ENCODE assay signal across 8 mouse cellular contexts in the genomic region with DNA sequence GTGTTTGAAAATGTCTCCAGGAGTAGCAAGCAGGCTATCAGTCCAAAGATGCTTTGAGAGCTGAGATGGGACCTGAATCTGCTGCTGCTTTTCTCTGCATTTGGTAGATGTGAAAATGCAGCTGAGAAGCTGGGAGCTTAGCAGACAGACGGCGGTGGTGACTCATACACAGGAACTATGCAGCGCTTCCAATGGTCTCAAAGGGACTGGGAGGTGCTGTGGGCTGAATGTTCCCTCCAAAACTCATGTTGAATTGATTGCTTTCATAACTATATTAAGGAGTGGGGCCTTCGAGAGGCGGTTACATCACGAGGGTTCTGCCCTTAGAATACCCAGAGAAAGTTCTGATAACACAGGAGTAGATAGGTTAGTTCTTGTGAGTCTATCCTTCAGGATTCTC.
A peak's percentile ranks its signal among the peaks of the same experiment; 100 is the strongest.
DNase-seq lines count a peak whose midpoint lies in the region; ATAC-seq and TF ChIP-seq lines count a peak whose summit lies in the region.

No protein-coding gene starts in this region.

- peak overlapping the region; percentile 13; the same call in 1 of the 2 replicates for H3K4me2 ChIP-seq in liver, embryonic 14.5 days (ENCODE audit: low read depth)
- H3K4me2 ChIP-seq in liver, embryonic 11.5 days: no peak overlapping the region
- H3K4me2 ChIP-seq in liver, embryonic 16.5 days (ENCODE audit: low read depth, low read length): peak overlapping the region; percentile 42
- no peak overlapping the region for H3K4me2 ChIP-seq in hindbrain, embryonic 14.5 days (replicated peaks)

- H3K27ac ChIP-seq in liver, embryonic 14.5 days: no peak overlapping the region
- no peak overlapping the region for H3K27ac ChIP-seq in liver, embryonic 11.5 days (ENCODE audit: low read depth, low read length)
- no peak overlapping the region for H3K27ac ChIP-seq in liver, embryonic 16.5 days (ENCODE audit: low read length)
- H3K27ac ChIP-seq in hindbrain, embryonic 14.5 days: no peak overlapping the region

- ATAC-seq in liver, embryonic 14.5 days (ENCODE audit: insufficient read depth): no peak
- no peak for ATAC-seq in liver, embryonic 11.5 days (replicated peaks; ENCODE audit: low FRiP score)
- no peak for ATAC-seq in liver, embryonic 16.5 days (ENCODE audit: low read depth)
- no peak for ATAC-seq in monocyte, adult 5-6 weeks (replicated peaks; ENCODE audit: insufficient number of reproducible peaks, low FRiP score, low TSS enrichment, poor library complexity, severe bottlenecking)
- ATAC-seq in hindbrain, embryonic 14.5 days (ENCODE audit: low FRiP score): no peak

- no peaks in the 10 kb centered on the region for H3K4me1 ChIP-seq in liver, embryonic 14.5 days (replicated peaks; ENCODE audit: control insufficient read depth in 2 of 2, insufficient read depth in 2 of 2, low read length in 1 of 2)
- H3K4me1 ChIP-seq in liver, embryonic 11.5 days (replicated peaks; ENCODE audit: control insufficient read depth, insufficient read depth, low read length): no peaks in the 10 kb centered on the region
- H3K4me1 ChIP-seq in liver, embryonic 16.5 days (ENCODE audit: control insufficient read depth, low read depth, low read length): no peaks in the 10 kb centered on the region
- no peaks in the 10 kb centered on the region for H3K4me1 ChIP-seq in hindbrain, embryonic 14.5 days (replicated peaks; ENCODE audit: control insufficient read depth, insufficient read depth, low read length)

- H3K36me3 ChIP-seq in liver, embryonic 14.5 days (replicated peaks; ENCODE audit: control insufficient read depth, insufficient read depth, low read depth): no peaks in the 10 kb centered on the region
- no peaks in the 10 kb centered on the region for H3K36me3 ChIP-seq in liver, embryonic 11.5 days (ENCODE audit: control insufficient read depth, insufficient read depth, low read length)
- H3K36me3 ChIP-seq in liver, embryonic 16.5 days (ENCODE audit: control insufficient read depth, insufficient read depth): no peaks in the 10 kb centered on the region
- H3K36me3 ChIP-seq in hindbrain, embryonic 14.5 days (replicated peaks; ENCODE audit: control insufficient read depth, insufficient read depth): no peaks in the 10 kb centered on the region

- 29% methylated on average over 6 of the region's 6 CpGs for WGBS in liver, embryonic 14.5 days (ENCODE audit: insufficient replicate concordance)
- WGBS in liver, embryonic 11.5 days: 52% methylated on average over 6 of the region's 6 CpGs
- WGBS in liver, embryonic 16.5 days (ENCODE audit: insufficient replicate concordance): 32% methylated on average over 6 of the region's 6 CpGs
- WGBS in hindbrain, embryonic 14.5 days: 65% methylated on average over 6 of the region's 6 CpGs

- TF ChIP-seq EP300 in liver, embryonic 14.5 days (IDR thresholded peaks at IDR 0.05; ENCODE audit: low read depth): no peak

- DNase-seq in liver, embryonic 14.5 days (ENCODE audit: low read depth in 3 of 3, low spot score in 3 of 3): no peak
- DNase-seq in liver, embryonic 11.5 days (ENCODE audit: low spot score): no peak
- peak; percentile 8 for DNase-seq in adrenal gland, postnatal 25 days
- peak; percentile 46 to 49 for DNase-seq in heart, adult 9 months (ENCODE audit: low spot score in 2 of 2)
- DNase-seq in thymus, postnatal 10 days (ENCODE audit: low spot score in 2 of 2): no peak
- no peak for DNase-seq in hindbrain, embryonic 14.5 days (ENCODE audit: low spot score)

- H3K27me3 ChIP-seq in liver, embryonic 14.5 days (ENCODE audit: control insufficient read depth, insufficient read depth, low read length): no peaks in the 10 kb centered on the region; the same call in 1 of the 2 replicates
- H3K27me3 ChIP-seq in liver, embryonic 11.5 days (replicated peaks; ENCODE audit: control insufficient read depth, insufficient read depth, low read length): peaks cover 13% of the 10 kb centered on the region
- no peaks in the 10 kb centered on the region; the same call in 1 of the 2 replicates for H3K27me3 ChIP-seq in liver, embryonic 16.5 days (ENCODE audit: control insufficient read depth, insufficient read depth, low read depth, low read length)
- peaks cover 35% of the 10 kb centered on the region for H3K27me3 ChIP-seq in hindbrain, embryonic 14.5 days (ENCODE audit: control insufficient read depth, insufficient read depth, low read length)

- H3K9me3 ChIP-seq in liver, embryonic 14.5 days (ENCODE audit: control insufficient read depth, low read length): no peaks in the 10 kb centered on the region
- no peaks in the 10 kb centered on the region for H3K9me3 ChIP-seq in liver, embryonic 11.5 days (ENCODE audit: control insufficient read depth, low read length)
- H3K9me3 ChIP-seq in liver, embryonic 16.5 days (replicated peaks; ENCODE audit: control insufficient read depth, low read length): no peaks in the 10 kb centered on the region
- no peaks in the 10 kb centered on the region for H3K9me3 ChIP-seq in hindbrain, embryonic 14.5 days (ENCODE audit: control insufficient read depth, low read length)

- no peak overlapping the region for H3K9ac ChIP-seq in liver, embryonic 14.5 days (replicated peaks)
- H3K9ac ChIP-seq in liver, embryonic 11.5 days (ENCODE audit: low read depth, low read length): no peak overlapping the region
- no peak overlapping the region for H3K9ac ChIP-seq in liver, embryonic 16.5 days (ENCODE audit: low read depth, low read length)
- H3K9ac ChIP-seq in hindbrain, embryonic 14.5 days: no peak overlapping the region

- H3K4me3 ChIP-seq in liver, embryonic 14.5 days (ENCODE audit: insufficient read depth in 1 of 2, low read depth in 2 of 2, low read length in 2 of 2): no peak overlapping the region
- H3K4me3 ChIP-seq in liver, embryonic 11.5 days (ENCODE audit: low read depth, low read length): no peak overlapping the region
- H3K4me3 ChIP-seq in liver, embryonic 16.5 days (ENCODE audit: low read depth, low read length): no peak overlapping the region
- no peak overlapping the region for H3K4me3 ChIP-seq in hindbrain, embryonic 14.5 days (replicated peaks; ENCODE audit: low read length)

- TF ChIP-seq CTCF in liver, embryonic 14.5 days (IDR thresholded peaks at IDR 0.05; ENCODE audit: low read depth): no peak

Comparison
In these comparisons a context has a peak if more than half of its experiments do, and no peak if none do; other contexts are left out.
1. H3K4me2 ChIP-seq: peak in liver, embryonic 14.5 days (single experiment) and liver, embryonic 16.5 days (single experiment); none in liver, embryonic 11.5 days (single experiment) and hindbrain, embryonic 14.5 days (single experiment).
2. DNase-seq: peak in adrenal gland, postnatal 25 days (single experiment) and heart, adult 9 months (2 of 2); none in liver, embryonic 14.5 days (0 of 3), liver, embryonic 11.5 days (single experiment), thymus, postnatal 10 days (0 of 2) and hindbrain, embryonic 14.5 days (single experiment).